Mouse (Mus musculus) retina, embryonic 14.5 days (tissue): ENCODE data around the gene Zdhhc14.
A peak's percentile ranks its signal among the peaks of the same experiment; 100 is the strongest.

ENCODE experiments used
- DNase-seq: peaks from one replicate; pipeline ENCODE4 v3.0.0-alpha.2; 2015; ENCODE audit warnings: low spot score

Zdhhc14 gene

GRCm38 (mm10) chr17:5491801-5492745 is at the start of gene Zdhhc14:
Gene Zdhhc14, plus strand, starts transcription at chr17:5492557.
- DNase-seq = peak; percentile 87

GRCm38 (mm10) chr17:5443260-5443659 is 49.1 kb upstream of the Zdhhc14 start:
- no peak for DNase-seq

GRCm38 (mm10) chr17:5443751-5444150 is 48.6 kb upstream of the Zdhhc14 start:
- DNase-seq = no peak

GRCm38 (mm10) chr17:5453657-5454056 is 38.7 kb upstream of the Zdhhc14 start:
- DNase-seq = no peak

- DNase-seq = no peak
Observed at GRCm38 (mm10) chr17:5463912-5464311, 28.4 kb upstream of the Zdhhc14 start.

GRCm38 (mm10) chr17:5466736-5467135 is 25.6 kb upstream of the Zdhhc14 start:
- DNase-seq = no peak

- peak; percentile 3 for DNase-seq
Observed at GRCm38 (mm10) chr17:5467177-5467576, 25.2 kb upstream of the Zdhhc14 start.

GRCm38 (mm10) chr17:5472268-5472667 is 20.1 kb upstream of the Zdhhc14 start:
- no peak for DNase-seq

- DNase-seq = no peak
Observed at GRCm38 (mm10) chr17:5475960-5476725, 16.2 kb upstream of the Zdhhc14 start.

- DNase-seq = no peak
Observed at GRCm38 (mm10) chr17:5483456-5483855, 8.9 kb upstream of the Zdhhc14 start.

GRCm38 (mm10) chr17:5484663-5485062 is 7.7 kb upstream of the Zdhhc14 start:
- DNase-seq = no peak

- no peak for DNase-seq
Observed at GRCm38 (mm10) chr17:5488156-5488555, 4.2 kb upstream of the Zdhhc14 start.

GRCm38 (mm10) chr17:5490351-5490750 is 2.0 kb upstream of the Zdhhc14 start:
- no peak for DNase-seq

- peak; percentile 94 for DNase-seq
Observed at GRCm38 (mm10) chr17:5491031-5491800, 1.1 kb upstream of the Zdhhc14 start.

- DNase-seq = no peak
Observed at GRCm38 (mm10) chr17:5492746-5493160, 396 bp downstream of the Zdhhc14 start.

GRCm38 (mm10) chr17:5493161-5493771 is 909 bp downstream of the Zdhhc14 start:
- DNase-seq = peak; percentile 54

- no peak for DNase-seq
Observed at GRCm38 (mm10) chr17:5493809-5494208, 1.5 kb downstream of the Zdhhc14 start.

GRCm38 (mm10) chr17:5494832-5495231 is 2.5 kb downstream of the Zdhhc14 start:
- no peak for DNase-seq

GRCm38 (mm10) chr17:5497695-5498094 is 5.3 kb downstream of the Zdhhc14 start:
- no peak for DNase-seq

- no peak for DNase-seq
Observed at GRCm38 (mm10) chr17:5498996-5499395, 6.6 kb downstream of the Zdhhc14 start.

- no peak for DNase-seq
Observed at GRCm38 (mm10) chr17:5503981-5504760, 11.8 kb downstream of the Zdhhc14 start.
